Mouse (Mus musculus) right cerebral cortex, adult 18-20 months (tissue): Measurements from ENCODE around the gene Ganc.

Experiments
- DNase-seq: peaks from one replicate; pipeline ENCODE4 v3.0.0; 2022; ENCODE audit warnings: mixed read lengths

Gene Ganc

GRCm38 (mm10) chr2:120452600-120452999, 48.9 kb downstream of the Ganc start:
- no peak for DNase-seq

DNA sequence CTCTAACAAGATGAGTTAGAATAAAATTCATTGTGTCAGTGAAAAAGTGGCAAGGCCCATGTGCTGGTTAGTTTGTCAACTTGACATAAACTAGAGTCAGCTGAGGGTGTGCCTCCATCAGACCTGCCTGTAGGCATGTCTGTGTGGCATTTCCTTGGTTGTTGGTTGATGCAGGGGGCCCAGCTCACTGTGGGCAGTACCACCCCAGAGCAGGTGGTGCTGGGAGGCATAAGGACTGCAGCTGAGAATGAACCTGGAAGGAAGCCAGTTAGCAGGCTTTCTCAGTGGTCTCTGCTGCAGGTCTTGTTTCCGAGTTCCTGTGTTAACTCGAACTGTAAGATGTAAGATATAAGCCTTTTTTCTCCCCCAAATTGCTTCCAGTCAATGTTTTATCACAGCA, 51.3 kb downstream of the Ganc start:
- DNase-seq: no peak

DNA sequence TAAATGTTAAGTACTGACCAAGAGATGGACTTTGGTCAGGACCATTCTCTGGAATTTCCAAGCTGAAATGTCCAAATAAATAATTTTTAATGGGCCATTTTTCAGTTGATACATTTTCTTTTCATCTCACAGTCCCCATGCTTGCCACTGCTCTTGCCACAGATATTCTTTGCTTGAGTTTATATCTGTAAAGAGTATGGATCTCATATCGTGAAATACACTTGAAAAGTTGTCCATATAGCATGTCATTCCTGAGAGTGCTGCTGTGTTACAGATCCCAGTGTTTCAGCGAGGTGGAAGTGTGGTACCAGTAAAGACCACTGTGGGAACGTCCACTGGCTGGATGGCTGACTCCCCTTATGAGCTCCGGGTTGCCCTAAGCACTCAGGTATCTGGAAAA, 52.0 kb downstream of the Ganc start, which contains the start of gene Capn3:
Capn3 (plus strand) TSS at position 301 of the 400 bp plus-strand sequence.
- DNase-seq: no peak

DNA sequence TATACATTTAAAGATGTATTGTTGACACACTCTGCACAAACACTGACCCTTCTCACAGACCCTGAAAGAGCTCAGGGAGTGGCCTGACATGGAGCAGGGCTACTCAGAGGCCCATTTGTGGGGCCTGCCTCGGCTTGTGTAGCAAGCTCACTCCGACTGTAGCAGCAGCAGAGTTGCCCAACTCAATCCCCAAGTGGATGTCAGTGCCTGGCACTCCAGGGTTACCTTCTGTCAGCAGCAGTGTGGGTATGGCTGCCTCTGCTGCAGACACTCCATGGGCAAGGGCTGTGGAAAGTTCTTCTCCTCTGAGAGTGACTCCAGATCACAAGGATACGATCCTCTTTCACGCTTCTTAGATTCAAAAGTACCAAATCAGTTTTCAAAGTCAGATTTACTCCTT, 56.5 kb downstream of the Ganc start:
- DNase-seq: no peak

- no peak for DNase-seq
These were observed 59.6 kb downstream of the Ganc start for GRCm38 (mm10) chr2:120463328-120463727.

DNA sequence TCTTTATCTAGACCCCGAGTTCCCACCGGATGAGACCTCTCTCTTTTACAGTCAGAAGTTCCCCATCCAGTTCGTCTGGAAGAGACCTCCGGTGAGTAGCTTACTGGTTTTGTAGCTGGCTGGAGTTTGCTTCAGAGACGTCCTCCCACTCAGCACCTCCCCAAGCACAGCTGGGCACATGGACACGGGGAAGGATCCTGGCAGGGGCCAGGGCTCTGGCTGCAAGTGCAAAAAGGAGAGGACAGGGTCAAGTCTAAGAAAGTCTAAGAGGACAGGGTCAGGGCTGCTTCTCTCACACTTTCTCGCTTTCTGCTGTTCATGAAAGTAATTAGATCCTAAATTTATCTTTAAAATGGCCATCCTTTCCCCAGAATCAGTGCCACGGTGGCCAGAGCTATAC, 60.4 kb downstream of the Ganc start:
- DNase-seq: no peak

- DNase-seq: no peak
These were observed 61.2 kb downstream of the Ganc start for GRCm38 (mm10) chr2:120464732-120465396.

- DNase-seq: no peak
These were observed 61.7 kb downstream of the Ganc start for GRCm38 (mm10) chr2:120465397-120465785.

GRCm38 (mm10) chr2:120468011-120468410, 64.3 kb downstream of the Ganc start:
- DNase-seq: no peak

DNA sequence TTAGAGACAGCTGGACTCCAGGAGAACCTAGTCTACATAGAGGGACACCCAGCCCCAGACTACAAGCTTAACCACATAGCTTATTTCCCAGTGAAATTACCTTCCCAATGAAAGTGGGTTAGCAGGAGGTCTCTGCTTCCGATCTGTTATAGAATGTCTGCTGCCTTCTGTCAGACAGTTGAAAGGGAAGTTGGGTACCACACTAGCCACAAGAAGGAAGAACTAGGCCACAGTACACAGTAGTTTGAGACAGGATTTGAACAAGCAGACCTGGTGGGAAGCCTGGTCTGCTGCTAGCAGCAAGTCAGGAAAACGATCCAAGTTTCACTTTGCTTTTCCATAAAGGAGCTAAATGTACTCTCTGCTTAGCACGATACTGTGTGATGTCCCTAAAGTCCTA, 65.5 kb downstream of the Ganc start:
- DNase-seq: no peak

GRCm38 (mm10) chr2:120469715-120470114, 66.0 kb downstream of the Ganc start:
- no peak for DNase-seq

DNA sequence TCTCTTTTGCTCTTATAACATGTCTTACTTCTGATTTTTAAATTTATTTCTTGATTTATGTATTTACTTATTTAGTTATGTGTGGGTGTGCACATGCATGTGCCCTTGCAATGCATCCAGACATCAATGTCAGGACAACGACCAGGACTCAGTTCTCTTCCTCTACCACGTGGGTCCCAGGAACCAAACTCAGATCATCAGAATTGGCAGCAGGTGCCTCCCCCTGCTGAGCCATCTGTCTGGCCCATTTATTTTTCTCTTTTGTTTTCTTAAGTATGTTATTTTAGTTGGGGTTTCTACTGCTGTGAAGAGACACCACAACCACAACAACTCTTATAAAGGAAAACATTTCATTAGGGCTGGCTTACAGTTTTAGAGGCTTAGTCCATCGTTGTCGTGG, 67.2 kb downstream of the Ganc start:
- DNase-seq: no peak

- no peak for DNase-seq
These were observed 72.8 kb downstream of the Ganc start for GRCm38 (mm10) chr2:120476277-120477087.

GRCm38 (mm10) chr2:120478600-120478999, 74.9 kb downstream of the Ganc start:
- peak; percentile 42 for DNase-seq

DNA sequence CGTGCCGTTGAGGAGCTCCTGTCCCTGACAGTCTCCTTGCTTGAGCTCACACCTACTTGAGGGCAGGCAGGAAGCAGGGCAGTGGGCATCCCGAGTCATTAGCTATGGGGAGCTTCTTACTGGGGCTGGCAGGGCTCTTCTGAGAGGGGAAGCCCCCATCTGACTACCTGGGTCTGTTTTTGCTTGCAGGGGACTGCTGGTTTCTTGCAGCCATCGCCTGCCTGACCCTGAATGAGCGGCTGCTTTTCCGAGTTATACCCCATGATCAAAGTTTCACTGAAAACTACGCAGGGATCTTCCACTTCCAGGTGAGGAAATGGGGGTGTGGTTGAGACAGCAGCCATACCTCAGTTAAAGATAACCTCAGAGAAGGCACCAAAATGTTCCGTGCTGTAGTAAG, 78.2 kb downstream of the Ganc start:
- DNase-seq: no peak

DNA sequence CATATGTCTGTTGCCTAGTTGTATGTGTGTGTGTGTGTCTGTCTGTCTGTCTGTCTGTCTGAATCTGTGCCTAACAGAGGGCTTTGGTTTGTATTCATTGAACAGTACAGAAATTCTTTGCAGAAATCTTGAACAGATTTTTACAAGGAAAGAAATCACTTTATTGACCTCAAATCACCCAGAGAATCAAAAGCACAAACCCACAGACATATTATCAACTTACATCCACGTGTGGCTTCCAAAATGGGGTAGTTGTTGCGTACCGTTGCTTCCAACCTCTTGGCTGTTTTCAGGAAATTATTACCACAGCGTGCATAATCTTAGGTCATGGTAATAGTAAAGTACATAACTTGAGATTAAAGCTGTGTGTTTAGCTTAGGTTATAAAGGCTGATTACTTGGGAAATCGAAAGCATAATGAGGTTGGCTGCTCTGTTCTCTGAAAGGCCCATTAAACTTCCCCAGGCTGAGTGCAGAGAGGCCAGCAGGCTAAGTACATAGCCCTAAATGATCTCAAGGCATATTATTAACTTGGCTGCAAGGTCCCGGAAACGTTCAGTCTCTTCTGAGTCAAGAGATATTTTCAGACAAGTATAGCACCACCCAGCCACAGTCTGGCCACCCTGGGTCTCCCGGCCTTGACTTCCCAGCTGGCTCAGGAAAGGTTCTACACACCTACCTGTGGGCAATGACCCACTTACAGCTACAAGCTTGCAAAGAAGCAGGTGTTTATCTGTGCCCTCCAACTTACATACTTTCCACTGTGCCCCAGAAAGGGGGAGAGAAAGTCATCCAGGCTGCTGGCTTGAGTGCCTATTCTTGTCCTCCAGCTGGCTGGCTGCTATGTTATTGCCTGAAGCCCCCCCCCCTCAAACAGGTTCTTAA, 79.1 kb downstream of the Ganc start:
- DNase-seq: no peak

GRCm38 (mm10) chr2:120484241-120484640, 80.5 kb downstream of the Ganc start:
- no peak for DNase-seq

DNA sequence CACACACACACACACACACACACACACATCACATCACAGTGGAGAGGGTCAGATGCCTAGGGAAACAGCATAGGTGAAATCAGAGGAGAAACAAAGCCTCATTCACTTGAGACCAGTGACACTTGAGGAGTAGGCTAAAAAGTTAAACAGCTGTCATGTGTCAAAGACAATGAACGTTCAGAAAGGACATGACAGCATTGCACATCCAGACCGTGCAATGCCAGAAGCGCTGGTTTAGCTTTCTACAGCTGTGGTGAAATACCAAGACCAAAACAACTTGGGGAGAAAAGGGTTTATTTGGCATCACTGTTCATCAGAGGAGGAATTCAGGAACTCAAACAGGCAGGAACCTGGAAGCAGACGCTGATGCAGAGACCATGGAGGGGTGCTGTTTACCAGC, 89.6 kb downstream of the Ganc start:
- no peak for DNase-seq

- peak; percentile 20 for DNase-seq
These were observed 92.8 kb downstream of the Ganc start for GRCm38 (mm10) chr2:120496511-120496910.

DNA sequence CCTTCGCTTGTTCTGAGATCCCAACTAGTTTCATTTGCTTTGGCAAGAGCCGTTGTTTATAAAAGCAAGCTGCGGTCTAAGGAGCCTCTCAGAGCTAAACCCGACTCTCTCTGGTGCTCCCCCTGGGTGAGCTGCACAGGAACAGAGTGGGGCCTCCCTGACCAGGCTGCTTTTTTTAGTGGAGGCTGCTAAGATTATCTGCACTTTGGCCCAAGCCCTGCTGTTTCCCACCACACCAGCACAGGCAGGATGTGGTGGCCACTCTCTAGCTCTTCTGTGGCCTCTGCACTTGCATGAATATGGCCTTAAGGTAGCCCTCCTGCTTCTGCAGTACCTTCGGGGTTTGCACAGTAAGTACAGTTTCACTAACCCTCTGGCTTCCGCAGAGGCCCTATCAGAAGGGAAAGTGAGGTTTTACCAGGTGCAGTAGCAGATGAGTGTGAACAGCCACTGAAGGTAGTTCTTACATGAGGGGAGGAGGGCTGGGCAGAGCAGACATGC, 96.3 kb downstream of the Ganc start:
- DNase-seq: no peak

GRCm38 (mm10) chr2:120501136-120501918, 97.6 kb downstream of the Ganc start:
- DNase-seq: no peak

DNA sequence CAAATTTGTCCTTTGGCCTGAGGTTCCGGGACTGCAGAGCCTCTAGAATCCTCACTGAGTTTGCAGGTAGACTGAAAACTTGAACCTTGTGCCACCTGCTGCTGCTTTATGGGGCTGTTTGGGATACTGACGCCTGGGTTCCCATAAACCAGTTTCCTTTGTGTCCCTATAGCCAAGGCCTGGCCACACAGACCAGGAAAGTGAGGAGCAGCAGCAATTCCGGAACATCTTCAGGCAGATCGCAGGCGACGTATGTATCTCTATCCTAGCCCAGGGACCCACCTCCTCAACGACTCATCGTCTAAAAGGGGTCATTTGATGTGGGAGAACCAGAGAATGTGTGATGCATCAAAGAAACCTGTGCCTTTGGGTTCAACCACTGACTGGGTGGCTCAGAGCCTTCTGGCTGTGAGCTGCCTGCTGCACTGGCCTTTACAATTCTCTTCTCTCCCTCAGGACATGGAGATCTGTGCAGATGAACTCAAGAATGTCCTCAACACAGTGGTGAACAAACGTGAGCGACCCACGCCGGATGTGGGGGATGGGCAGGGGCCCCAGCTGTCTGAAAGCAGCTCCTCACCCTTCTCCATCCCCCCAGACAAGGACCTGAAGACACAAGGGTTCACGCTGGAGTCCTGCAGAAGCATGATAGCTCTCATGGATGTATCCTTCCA, 98.4 kb downstream of the Ganc start:
- DNase-seq: no peak
